Comparison of ENCODE assay signal across 28 mouse cellular contexts in the genomic region with DNA sequence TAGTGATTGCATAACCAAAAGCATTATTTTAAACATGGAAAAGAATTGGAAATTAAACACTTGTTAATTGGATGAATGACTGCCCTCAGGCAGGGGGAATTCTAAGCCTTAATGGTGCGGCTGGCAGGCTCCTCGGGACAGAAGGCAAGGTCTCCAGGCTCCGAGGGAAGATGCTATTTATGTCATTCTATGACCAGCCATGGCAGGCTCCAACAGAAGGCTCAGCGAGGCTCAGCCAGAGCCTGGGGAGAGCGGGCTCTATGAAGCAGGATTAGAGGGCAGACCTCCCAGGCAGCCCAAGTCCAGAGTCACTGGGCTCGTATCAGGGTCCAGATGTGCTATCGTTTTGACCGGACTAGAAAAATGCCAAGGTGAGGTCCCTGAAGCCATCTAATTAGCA. TPM values are rescaled to one million over a fixed set of nuclear protein-coding genes. Genes with fewer than 3 reads are reported as not detected.
DNase-seq lines count a peak whose midpoint lies in the region; ATAC-seq and TF ChIP-seq lines count a peak whose summit lies in the region.
"Had no signal": no experiment of that assay in that cellular context is flagged by ENCODE, and none has a peak within 500 bp of the region (broad histone marks: within the 10 kb centered on the region; RNA-seq: fewer than 3 reads in every experiment).

No protein-coding gene starts in this region.

- TF ChIP-seq POLR2A in brain, embryonic 14.5 days (IDR thresholded peaks at IDR 0.05; ENCODE audit: borderline replicate concordance, extremely low read depth, insufficient read depth, insufficient read length, poor library complexity, severe bottlenecking), result no peak

- no peaks in the 10 kb centered on the region for H3K9me3 ChIP-seq in forebrain, embryonic 16.5 days (ENCODE audit: control insufficient read depth, low read length)
- no peaks in the 10 kb centered on the region for H3K9me3 ChIP-seq in forebrain, embryonic 13.5 days (replicated peaks)
- H3K9me3 ChIP-seq: embryonic facial prominence, embryonic 13.5 days; heart, embryonic 13.5 days; hindbrain, embryonic 15.5 days; limb, embryonic 12.5 days; liver, embryonic 15.5 days; midbrain, embryonic 15.5 days had no signal

- H3K9ac ChIP-seq in forebrain, embryonic 16.5 days (replicated peaks; ENCODE audit: low read depth, low read length), result no peak overlapping the region
- no peak overlapping the region for H3K9ac ChIP-seq in forebrain, embryonic 13.5 days
- H3K9ac ChIP-seq: embryonic facial prominence, embryonic 13.5 days; heart, embryonic 13.5 days; hindbrain, embryonic 15.5 days; limb, embryonic 12.5 days; liver, embryonic 15.5 days; lung, embryonic 14.5 days; midbrain, embryonic 15.5 days had no signal

- peak; percentile 71 for DNase-seq in brain, embryonic 14.5 days (ENCODE audit: low read depth)
- peak; percentile 82 to 90 for DNase-seq in cerebellum, adult 18-20 months
- DNase-seq in cerebellum, postnatal 10 days, result peak; percentile 87 to 92
- no peak for DNase-seq in kidney, postnatal 4 days
- no peak for DNase-seq in adrenal gland, postnatal 10 days
- no peak for DNase-seq in testis, postnatal 14 days (ENCODE audit: low spot score)
- DNase-seq: adrenal gland, postnatal 25 days; heart, postnatal 10 days; kidney, adult 11 months; kidney, postnatal 14 days; lung, embryonic 14.5 days; lung, postnatal 14 days; right cerebral cortex, postnatal 25 days; thymus, adult 18-20 months; thymus, postnatal 25 days had no signal

- no peaks in the 10 kb centered on the region for H3K36me3 ChIP-seq in forebrain, embryonic 16.5 days (ENCODE audit: control insufficient read depth, insufficient read depth)
- H3K36me3 ChIP-seq in forebrain, embryonic 13.5 days (ENCODE audit: poor library complexity, severe bottlenecking), result no peaks in the 10 kb centered on the region
- H3K36me3 ChIP-seq: embryonic facial prominence, embryonic 13.5 days; heart, embryonic 13.5 days; hindbrain, embryonic 15.5 days; limb, embryonic 12.5 days; liver, embryonic 15.5 days; midbrain, embryonic 15.5 days had no signal

- no peak overlapping the region for H3K27ac ChIP-seq in forebrain, embryonic 16.5 days (ENCODE audit: low read length)
- H3K27ac ChIP-seq in forebrain, embryonic 13.5 days, result no peak overlapping the region
- H3K27ac ChIP-seq: embryonic facial prominence, embryonic 13.5 days; heart, embryonic 13.5 days; hindbrain, embryonic 15.5 days; layer of hippocampus, adult 2 months; limb, embryonic 12.5 days; liver, embryonic 15.5 days; midbrain, embryonic 15.5 days had no signal

- 51% methylated on average over 8 of the region's 8 CpGs for WGBS in forebrain, embryonic 16.5 days
- 64% methylated on average over 8 of the region's 8 CpGs for WGBS in forebrain, embryonic 13.5 days

- no peaks in the 10 kb centered on the region; the same call in 1 of the 2 replicates for H3K27me3 ChIP-seq in forebrain, embryonic 16.5 days (replicated peaks; ENCODE audit: control insufficient read depth, insufficient read depth, low read length)
- 0 out of 2 replicates have a peak, but pooled peaks cover 2% of the 10 kb centered on the region for H3K27me3 ChIP-seq in forebrain, embryonic 13.5 days
- H3K27me3 ChIP-seq: embryonic facial prominence, embryonic 13.5 days; hindbrain, embryonic 15.5 days; limb, embryonic 12.5 days; liver, embryonic 15.5 days; midbrain, embryonic 15.5 days had no signal

- ATAC-seq in forebrain, embryonic 16.5 days, result 0 out of 2 replicates have a peak, but pooled peaks have one; percentile 14
- ATAC-seq in forebrain, embryonic 13.5 days, result no peak
- ATAC-seq: inflammation-experienced regulatory T-cells, adult 6 months; midbrain, embryonic 15.5 days had no signal

- no peak for TF ChIP-seq CTCF in brain, embryonic 14.5 days (IDR thresholded peaks at IDR 0.05; ENCODE audit: borderline replicate concordance, extremely low read depth, insufficient read depth, insufficient read length)

- peaks cover 17% of the 10 kb centered on the region for H3K4me1 ChIP-seq in forebrain, embryonic 16.5 days (replicated peaks; ENCODE audit: control insufficient read depth, insufficient read depth, low read length)
- peaks cover 40% of the 10 kb centered on the region for H3K4me1 ChIP-seq in forebrain, embryonic 13.5 days
- H3K4me1 ChIP-seq: embryonic facial prominence, embryonic 13.5 days; heart, embryonic 13.5 days; limb, embryonic 12.5 days; liver, embryonic 15.5 days had no signal

- H3K4me2 ChIP-seq in forebrain, embryonic 16.5 days (ENCODE audit: low read length), result no peak overlapping the region
- no peak overlapping the region for H3K4me2 ChIP-seq in forebrain, embryonic 13.5 days
- H3K4me2 ChIP-seq: embryonic facial prominence, embryonic 13.5 days; heart, embryonic 13.5 days; hindbrain, embryonic 15.5 days; limb, embryonic 12.5 days; liver, embryonic 15.5 days; lung, embryonic 14.5 days; midbrain, embryonic 15.5 days had no signal

- H3K4me3 ChIP-seq in forebrain, embryonic 16.5 days (replicated peaks; ENCODE audit: low read length), result no peak overlapping the region
- H3K4me3 ChIP-seq in forebrain, embryonic 13.5 days, result no peak overlapping the region
- H3K4me3 ChIP-seq: embryonic facial prominence, embryonic 13.5 days; heart, embryonic 13.5 days; hindbrain, embryonic 15.5 days; layer of hippocampus, adult 2 months; limb, embryonic 12.5 days; liver, embryonic 15.5 days; midbrain, embryonic 15.5 days had no signal

RNA-seq across cellular contexts. Expression of a gene that starts 55.8 kb away (rescaled TPM):
- 45.4 and 48.8 TPM in 2 replicates for polyA plus RNA-seq in forebrain, embryonic 16.5 days (2015; fragmentation: Nextera tagmentation; extraction: Ambion mirVana)
- 23.0 and 29.4 TPM in 2 replicates for polyA plus RNA-seq in forebrain, embryonic 13.5 days (2015; fragmentation: Nextera tagmentation; extraction: Ambion mirVana)
- 45.8 and 85.2 TPM in 2 replicates for polyA plus RNA-seq in brain, embryonic 14.5 days (2012; rRNA removed)
- total RNA-seq in adrenal gland, postnatal 10 days (2021), result 1 to 10 TPM; 3.5 to 4.6 TPM
- total RNA-seq: hematopoietic stem cell, adult 5-6 weeks; MEL; neutrophil, adult 5-6 weeks had no signal
- polyA plus RNA-seq: inflammation-experienced regulatory T-cells, adult 6 months had no signal

Comparison
In these comparisons a context has a peak if more than half of its experiments do, and no peak if none do; other contexts are left out.
1. DNase-seq: peak in brain, embryonic 14.5 days (single experiment), cerebellum, adult 18-20 months (2 of 2) and cerebellum, postnatal 10 days (2 of 2); none in kidney, postnatal 4 days (0 of 2), adrenal gland, postnatal 10 days (single experiment) and testis, postnatal 14 days (single experiment).